Mouse (Mus musculus) forebrain, embryonic 13.5 days (tissue): ENCODE results near the gene Cdrt4. TPM values are rescaled to one million over a fixed set of nuclear protein-coding genes. Genes with fewer than 3 reads are reported as not detected.

ENCODE experiments used
- ATAC-seq: fragments of 200-750 bp; cut with Nextera tagmentation; 2 replicates; pipeline ENCODE4 v1.8.0; 2017
- H3K27ac ChIP-seq: fragments of 300-500 bp; sonication (generic); 2 replicates; pipeline ENCODE4 v1.5.1; 2015; ENCODE audit warnings: inconsistent platforms, mild to moderate bottlenecking, moderate library complexity
- H3K27me3 ChIP-seq: fragments of 300-500 bp; sonication (generic); 2 replicates; pipeline ENCODE4 v1.6.1; 2015; ENCODE audit warnings: mild to moderate bottlenecking, inconsistent platforms
- H3K36me3 ChIP-seq: fragments of 300-500 bp; sonication (generic); 2 replicates; pipeline ENCODE4 v1.6.1; 2015; ENCODE audit warnings: mild to moderate bottlenecking, inconsistent platforms; ENCODE audit not compliant: poor library complexity, severe bottlenecking
- H3K4me1 ChIP-seq: fragments of 300-500 bp; sonication (generic); 2 replicates; pipeline ENCODE4 v1.6.1; 2015; ENCODE audit warnings: inconsistent platforms
- H3K4me2 ChIP-seq: fragments of 300-500 bp; sonication (generic); 2 replicates; pipeline ENCODE4 v1.6.1; 2015; ENCODE audit warnings: inconsistent platforms, mild to moderate bottlenecking, moderate library complexity
- H3K4me3 ChIP-seq: fragments of 300-500 bp; sonication (generic); 2 replicates; pipeline ENCODE4 v1.5.1; 2015; ENCODE audit warnings: mild to moderate bottlenecking, inconsistent platforms
- H3K9ac ChIP-seq: fragments of 300-500 bp; sonication (generic); 2 replicates; pipeline ENCODE4 v1.6.1; 2015; ENCODE audit warnings: mild to moderate bottlenecking, inconsistent platforms
- H3K9me3 ChIP-seq: fragments of 300-500 bp; sonication (generic); replicated peaks from 2 replicates; pipeline ENCODE4 v1.6.1; 2016; ENCODE audit warnings: inconsistent platforms
- WGBS: fragments of 180-500 bp; shearing (Covaris S2); methylation state at CpG from one replicate; pipeline ENCODE4 v1.1.7; 2015; 5-methylcytosine and 5-hydroxymethylcytosine counted together
- polyA plus RNA-seq: library from polyadenylated mRNA; unstranded; fragments of >200 nt; fragmentation: Nextera tagmentation; extraction: Ambion mirVana; gene quantifications from 2 replicates; pipeline ENCODE4 v1.2.1, GENCODE M21; 2015

Cdrt4 gene
- polyA plus RNA-seq, 1 experiment from 2014 or later = not detected

DNA sequence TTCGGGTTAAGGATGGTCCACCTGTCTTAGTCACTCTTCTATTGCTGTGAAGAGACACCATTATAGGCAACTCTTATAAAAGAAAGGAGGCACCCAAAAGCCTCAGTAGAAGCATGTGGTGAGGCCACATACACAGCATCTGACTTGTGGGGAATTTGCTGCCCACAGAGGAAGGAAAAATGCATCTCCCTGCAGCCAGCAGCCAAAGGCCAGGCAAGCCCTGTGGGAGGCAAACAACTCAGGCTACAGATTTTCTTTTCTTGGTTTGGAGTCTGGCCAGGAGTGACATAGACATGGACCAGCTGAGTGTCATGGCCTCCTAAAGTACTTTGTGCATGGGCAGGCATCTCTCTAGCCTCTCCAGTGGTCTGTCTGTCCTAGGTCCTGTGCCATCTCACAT is 1.4 kb upstream of the Cdrt4 start:
- H3K9ac ChIP-seq = no peak overlapping the region
- 88% methylated on average over 1 of the region's 1 CpGs for WGBS

DNA sequence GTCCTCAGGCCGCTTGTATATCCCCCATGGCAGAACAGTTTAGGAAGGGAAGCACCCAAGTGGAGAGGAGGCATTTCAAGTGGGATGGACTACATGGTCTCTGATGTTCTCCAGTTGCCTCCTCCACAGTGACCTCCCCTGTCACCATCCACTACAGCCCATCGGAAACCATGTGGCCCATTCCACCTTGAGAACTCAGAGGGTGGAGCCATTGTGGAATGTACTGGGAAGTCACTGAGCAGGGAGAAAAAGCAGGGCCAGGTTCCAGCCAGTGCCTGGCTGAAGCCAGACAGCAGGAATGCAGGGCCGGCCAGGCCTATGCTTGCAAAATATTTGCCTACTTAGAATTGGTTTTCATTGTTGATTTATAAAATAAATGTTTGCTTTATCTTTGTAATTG is 3.8 kb downstream of the Cdrt4 start:
- Histone ChIP-seq H3K9me3 (no peaks in the 10 kb centered on the region), H3K27ac (no peak overlapping the region), H3K36me3 (no peaks in the 10 kb centered on the region), H3K9ac (no peak overlapping the region), H3K4me1 (no peaks in the 10 kb centered on the region), H3K4me3 (no peak overlapping the region), H3K4me2 (no peak overlapping the region), H3K27me3 (no peaks in the 10 kb centered on the region)
- ATAC-seq = no peak
- WGBS = 100% methylated on average over 2 of the region's 3 CpGs

More for the DNA sequence above, 1.4 kb upstream of the Cdrt4 start:
- H3K9me3 ChIP-seq = no peaks in the 10 kb centered on the region
- no peaks in the 10 kb centered on the region for H3K36me3 ChIP-seq
- no peaks in the 10 kb centered on the region for H3K27me3 ChIP-seq
- H3K4me1 ChIP-seq = no peaks in the 10 kb centered on the region
- H3K4me3 ChIP-seq = no peak overlapping the region
- ATAC-seq = no peak
- H3K4me2 ChIP-seq = no peak overlapping the region
- H3K27ac ChIP-seq = no peak overlapping the region

DNA sequence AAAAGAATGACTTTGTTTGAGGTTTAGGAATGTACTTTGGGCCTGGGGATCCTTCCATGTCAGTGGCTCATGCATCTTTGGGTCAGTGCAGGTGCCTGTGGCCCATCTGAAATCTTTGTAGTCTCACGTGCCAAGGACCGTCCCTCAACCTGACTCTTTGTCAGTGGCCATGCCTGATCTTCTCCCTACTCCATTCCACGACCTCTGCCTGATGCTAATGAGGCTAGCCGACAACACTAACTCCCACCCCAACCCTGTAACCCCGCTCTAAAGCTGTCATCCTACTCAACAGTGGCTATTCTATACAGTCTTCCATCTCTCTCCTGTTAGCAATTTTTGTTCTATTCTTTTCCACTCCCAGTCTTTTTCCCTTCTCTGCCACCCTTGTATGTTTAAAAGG is 4.2 kb downstream of the Cdrt4 start:
- H3K27ac ChIP-seq = no peak overlapping the region
- no peak overlapping the region for H3K4me3 ChIP-seq
- H3K4me2 ChIP-seq = no peak overlapping the region
- H3K4me1 ChIP-seq = no peaks in the 10 kb centered on the region
- WGBS = 85% methylated on average over 5 of the region's 5 CpGs
- no peak overlapping the region for H3K9ac ChIP-seq
- no peaks in the 10 kb centered on the region for H3K36me3 ChIP-seq
- H3K27me3 ChIP-seq = no peaks in the 10 kb centered on the region
- no peaks in the 10 kb centered on the region for H3K9me3 ChIP-seq
- no peak for ATAC-seq

DNA sequence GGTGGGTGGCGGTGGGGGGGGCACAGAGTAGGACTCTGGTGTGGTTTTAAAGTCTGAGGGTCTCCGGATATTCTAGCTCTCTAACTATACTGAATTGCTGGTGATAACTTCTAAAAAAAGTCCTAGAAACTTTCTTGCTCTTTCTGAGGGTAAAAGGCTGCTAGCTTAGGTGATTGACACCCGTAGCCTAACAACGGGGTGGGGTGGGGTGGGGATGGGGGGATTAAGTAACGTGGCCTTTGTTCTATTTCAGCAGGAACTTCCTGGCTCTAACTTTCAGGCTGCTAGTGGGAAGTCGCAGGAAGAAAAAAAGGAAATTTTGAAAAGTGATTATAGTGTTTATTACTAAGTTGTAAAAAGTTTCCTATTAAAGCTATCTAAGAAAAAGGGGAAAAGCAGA is 4.8 kb downstream of the Cdrt4 start:
- Histone ChIP-seq H3K9me3 (no peaks in the 10 kb centered on the region), H3K27ac (no peak overlapping the region), H3K27me3 (no peaks in the 10 kb centered on the region), H3K4me2 (no peak overlapping the region), H3K4me1 (no peaks in the 10 kb centered on the region), H3K36me3 (no peaks in the 10 kb centered on the region), H3K9ac (no peak overlapping the region), H3K4me3 (no peak overlapping the region)
- no peak for ATAC-seq
- 47% methylated on average over 6 of the region's 6 CpGs for WGBS

DNA sequence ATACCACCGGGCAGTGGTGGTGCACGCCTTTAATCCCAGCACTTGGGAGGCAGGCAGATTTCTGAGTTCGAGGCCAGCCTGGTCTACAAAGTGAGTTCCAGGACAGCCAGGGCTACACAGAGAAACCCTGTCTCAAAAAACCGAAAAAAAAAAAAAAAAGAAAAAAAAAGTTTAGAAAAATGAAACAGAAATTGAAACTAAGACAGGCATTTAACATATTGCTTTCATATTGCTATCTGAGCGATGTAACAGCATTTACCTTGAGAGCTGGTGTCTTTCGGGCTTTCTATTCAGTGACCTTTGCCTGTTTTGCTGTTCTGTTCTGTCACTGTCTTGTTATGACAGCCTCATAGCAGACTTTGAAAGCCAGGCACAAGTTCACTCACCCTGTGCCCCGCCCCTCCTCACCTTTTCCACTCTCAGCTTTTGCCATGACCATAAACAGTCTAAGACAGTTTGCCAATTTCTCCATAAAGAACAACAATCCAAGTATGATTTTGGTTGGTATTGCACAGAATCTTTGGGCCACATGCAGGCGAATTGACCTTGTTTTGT is 6.7 kb downstream of the Cdrt4 start:
- H3K36me3 ChIP-seq = no peaks in the 10 kb centered on the region
- 90% methylated on average over 8 of the region's 8 CpGs for whole genome bisulfite sequencing
- no peak overlapping the region for H3K9ac ChIP-seq
- no peak overlapping the region for H3K27ac ChIP-seq
- H3K9me3 ChIP-seq = no peaks in the 10 kb centered on the region
- H3K4me1 ChIP-seq = no peaks in the 10 kb centered on the region
- H3K4me2 ChIP-seq = no peak overlapping the region
- no peak overlapping the region for H3K4me3 ChIP-seq
- no peaks in the 10 kb centered on the region for H3K27me3 ChIP-seq
- ATAC-seq = no peak

DNA sequence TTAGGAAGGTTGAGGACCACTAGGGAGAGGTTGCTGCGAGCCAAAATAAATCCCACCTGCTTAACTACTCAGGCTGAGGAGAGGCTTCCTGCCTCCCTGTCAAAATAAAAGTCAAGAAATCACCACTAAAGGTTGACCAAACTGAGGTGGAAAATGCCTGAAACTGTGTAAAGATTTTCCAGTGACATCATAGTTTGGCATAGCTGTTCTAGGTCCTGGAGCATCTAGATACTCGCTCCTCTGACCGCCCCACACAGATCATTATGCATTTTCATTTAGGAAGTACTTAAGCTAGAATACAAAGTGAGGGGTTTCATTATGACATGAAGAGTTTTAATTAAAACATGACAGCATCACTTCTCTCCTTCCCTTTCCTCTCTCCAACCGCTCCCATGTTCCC is 12.3 kb downstream of the Cdrt4 start:
- Histone ChIP-seq H3K27me3 (peaks cover 4% of the 10 kb centered on the region; the same call in 1 of the 2 replicates), H3K36me3 (no peaks in the 10 kb centered on the region), H3K4me1 (peaks cover 16% of the 10 kb centered on the region), H3K4me3 (no peak overlapping the region), H3K9ac (no peak overlapping the region), H3K9me3 (no peaks in the 10 kb centered on the region), H3K4me2 (no peak overlapping the region), H3K27ac (no peak overlapping the region)
- no peak for ATAC-seq
- 80% methylated on average over 4 of the region's 4 CpGs for WGBS

DNA sequence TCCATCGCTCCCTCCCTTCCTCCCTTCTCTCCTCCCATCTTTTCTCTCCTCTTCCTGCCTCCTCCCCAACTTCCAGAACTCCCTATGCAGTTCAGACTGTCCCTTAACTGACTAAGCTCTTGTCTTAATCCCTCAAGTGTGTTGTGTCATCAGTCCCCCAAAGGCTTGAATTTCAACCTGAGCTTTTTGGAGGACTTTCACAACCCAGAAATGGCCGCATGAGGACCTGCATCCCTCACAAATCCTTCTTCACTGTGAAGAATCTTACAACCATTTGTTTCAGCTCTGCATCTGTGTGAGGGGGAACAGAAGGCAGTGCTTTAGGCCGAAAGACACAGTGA is 15.4 kb downstream of the Cdrt4 start:
- peaks cover 16% of the 10 kb centered on the region for H3K4me1 ChIP-seq
- peak overlapping the region; percentile 53 for H3K4me2 ChIP-seq
- H3K4me3 ChIP-seq = no peak overlapping the region
- peaks cover 4% of the 10 kb centered on the region; the same call in 1 of the 2 replicates for H3K27me3 ChIP-seq
- no peak for ATAC-seq
- WGBS = 50% methylated on average over 3 of the region's 3 CpGs
- no peaks in the 10 kb centered on the region for H3K36me3 ChIP-seq
- peak overlapping the region; percentile 52; the same call in 1 of the 2 replicates for H3K9ac ChIP-seq
- peak overlapping the region; percentile 69 for H3K27ac ChIP-seq
- no peaks in the 10 kb centered on the region for H3K9me3 ChIP-seq

DNA sequence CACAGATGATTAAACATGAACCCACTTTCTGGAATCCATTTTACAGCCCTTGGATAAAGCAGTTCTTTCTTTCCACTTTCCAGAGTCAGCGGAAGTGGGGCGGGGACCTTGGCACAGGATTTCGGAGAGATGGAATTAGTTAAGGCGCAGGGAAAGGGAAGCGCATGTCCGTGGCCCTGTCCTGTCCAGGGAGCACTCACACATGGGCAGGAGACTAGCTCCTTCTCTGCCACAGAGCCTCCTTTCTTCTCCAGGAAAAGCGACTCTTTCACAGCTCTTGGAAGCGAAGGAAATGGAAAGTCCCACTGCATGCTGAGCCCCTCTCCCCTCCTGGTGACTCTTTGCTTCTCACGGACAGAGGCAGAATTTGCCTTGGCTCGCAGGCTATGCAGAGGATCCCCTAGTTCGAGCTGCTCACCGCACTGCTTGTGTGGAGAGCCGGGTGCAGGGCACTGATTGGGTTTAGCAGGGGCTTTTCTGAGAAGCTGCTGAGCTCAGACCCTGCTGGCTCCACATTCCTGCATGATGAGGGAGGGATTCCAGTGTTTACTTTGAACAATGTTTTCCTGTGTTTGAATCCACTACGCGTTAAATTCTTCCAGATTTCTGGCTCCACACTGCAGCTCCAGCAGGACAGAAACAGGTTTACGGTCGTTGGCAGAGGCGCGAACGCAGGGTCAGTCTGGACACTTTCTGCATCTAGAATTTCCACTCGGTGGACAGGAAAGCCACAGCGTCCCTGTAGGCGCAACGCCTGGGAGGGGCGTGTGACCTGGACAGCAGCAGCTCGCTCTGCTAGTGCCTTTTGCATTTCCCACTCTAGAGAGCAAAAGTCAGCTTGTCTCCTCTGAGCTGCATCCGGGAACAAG is 16.0 kb downstream of the Cdrt4 start:
- Histone ChIP-seq H3K27ac (peak overlapping the region; percentile 69), H3K4me2 (peak overlapping the region; percentile 53), H3K9ac (peak overlapping the region; percentile 52; the same call in 1 of the 2 replicates), H3K4me1 (peaks cover 16% of the 10 kb centered on the region), H3K4me3 (peak overlapping the region; percentile 15), H3K36me3 (no peaks in the 10 kb centered on the region), H3K27me3 (peaks cover 4% of the 10 kb centered on the region; the same call in 1 of the 2 replicates), H3K9me3 (no peaks in the 10 kb centered on the region)
- ATAC-seq = peak; percentile 90
- WGBS = 5% methylated on average over 27 of the region's 27 CpGs

DNA sequence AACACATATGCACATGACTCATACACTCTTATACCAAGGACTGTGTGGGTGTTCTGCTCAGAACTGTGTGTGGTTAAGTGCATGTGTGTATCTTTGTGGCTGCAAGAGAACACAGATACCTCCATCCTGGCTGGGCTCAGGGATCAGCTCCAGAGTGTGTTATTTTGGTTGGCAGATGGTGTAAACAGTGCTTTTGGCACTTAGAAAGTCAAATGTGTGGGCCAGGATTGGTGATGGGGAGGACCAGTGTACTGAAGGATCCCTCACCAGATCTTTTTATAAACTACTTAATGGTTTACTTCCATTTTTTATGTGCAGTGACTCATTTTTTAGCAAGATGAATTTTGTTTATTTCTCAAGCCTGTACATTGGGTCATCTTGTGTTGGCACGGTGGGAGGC is 26.2 kb downstream of the Cdrt4 start:
- WGBS = 93% methylated on average over 1 of the region's 1 CpGs

DNA sequence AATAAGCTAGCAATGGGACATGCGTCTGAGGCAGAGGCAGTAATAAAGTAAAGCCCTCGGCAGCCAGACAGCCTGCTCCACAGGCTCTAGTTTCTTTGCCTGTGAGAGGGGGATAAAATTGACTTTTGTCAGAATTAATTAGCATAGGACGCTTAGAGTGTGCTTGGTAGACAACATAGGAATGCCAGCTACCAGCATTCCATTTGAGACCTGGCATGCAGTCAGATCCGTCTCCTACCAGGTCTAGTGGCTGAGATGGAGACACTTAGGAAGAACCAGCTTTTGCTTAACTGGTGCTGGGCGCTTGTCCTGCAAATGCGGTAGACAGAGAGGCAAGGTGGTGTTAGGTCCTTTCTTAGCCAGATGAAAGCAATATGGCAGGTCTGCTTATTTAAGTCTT is 27.9 kb downstream of the Cdrt4 start:
- no peaks in the 10 kb centered on the region for H3K36me3 ChIP-seq
- ATAC-seq = no peak
- H3K4me3 ChIP-seq = no peak overlapping the region
- H3K27ac ChIP-seq = no peak overlapping the region
- 80% methylated on average over 6 of the region's 6 CpGs for WGBS
- H3K27me3 ChIP-seq = no peaks in the 10 kb centered on the region
- H3K4me2 ChIP-seq = no peak overlapping the region
- peaks cover 9% of the 10 kb centered on the region for H3K4me1 ChIP-seq
- H3K9me3 ChIP-seq = no peaks in the 10 kb centered on the region
- H3K9ac ChIP-seq = no peak overlapping the region

More for the DNA sequence above, 26.2 kb downstream of the Cdrt4 start:
- H3K27ac ChIP-seq = no peak overlapping the region
- H3K4me3 ChIP-seq = no peak overlapping the region
- H3K4me1 ChIP-seq = no peaks in the 10 kb centered on the region
- H3K4me2 ChIP-seq = no peak overlapping the region
- H3K27me3 ChIP-seq = no peaks in the 10 kb centered on the region
- ATAC-seq = no peak
- no peak overlapping the region for H3K9ac ChIP-seq
- no peaks in the 10 kb centered on the region for H3K9me3 ChIP-seq
- H3K36me3 ChIP-seq = no peaks in the 10 kb centered on the region

DNA sequence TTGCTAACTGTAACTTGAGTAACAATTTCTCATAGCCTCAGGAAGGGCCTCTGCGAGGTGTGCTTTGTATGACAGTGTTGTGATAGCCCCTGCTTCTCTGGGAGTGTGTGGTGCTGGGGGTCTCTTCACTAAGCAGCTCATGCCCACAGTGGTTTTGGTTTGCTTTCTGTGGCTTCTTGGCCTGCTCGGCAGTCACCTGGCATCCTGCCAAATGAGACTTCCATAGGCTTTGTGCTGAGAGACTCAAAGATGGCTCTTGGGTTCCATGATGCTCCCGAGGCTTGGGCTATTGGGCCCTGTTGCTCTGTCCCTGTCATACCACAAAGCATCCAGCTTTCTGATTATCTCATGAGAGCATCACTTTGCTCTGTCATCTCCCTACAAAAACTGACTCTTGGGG is 30.7 kb downstream of the Cdrt4 start:
- no peaks in the 10 kb centered on the region for H3K27me3 ChIP-seq
- no peak overlapping the region for H3K9ac ChIP-seq
- peaks cover 21% of the 10 kb centered on the region for H3K4me1 ChIP-seq
- H3K27ac ChIP-seq = no peak overlapping the region
- WGBS = 78% methylated on average over 3 of the region's 3 CpGs
- no peak for ATAC-seq
- no peaks in the 10 kb centered on the region for H3K9me3 ChIP-seq
- no peaks in the 10 kb centered on the region for H3K36me3 ChIP-seq
- no peak overlapping the region for H3K4me2 ChIP-seq
- H3K4me3 ChIP-seq = no peak overlapping the region

DNA sequence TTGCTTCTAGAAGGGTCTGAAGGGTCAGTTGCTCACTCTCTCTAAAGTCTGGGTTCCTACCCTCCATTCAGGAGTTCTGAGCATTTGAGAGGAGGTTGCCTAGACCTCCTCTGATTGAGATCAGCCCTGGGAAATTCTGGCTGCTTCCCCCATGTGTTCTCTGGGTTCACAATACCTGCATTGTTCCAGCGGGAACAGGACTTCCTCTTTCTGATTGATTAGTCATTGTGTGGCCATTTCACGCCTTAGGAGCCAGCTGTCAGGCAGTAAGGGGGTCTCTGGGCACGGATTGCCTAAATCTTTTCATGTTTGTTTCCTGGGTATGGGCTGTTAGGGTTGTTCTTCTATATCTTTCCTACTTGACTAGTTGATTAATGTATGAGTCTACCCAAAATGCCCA is 32.8 kb downstream of the Cdrt4 start:
- Histone ChIP-seq H3K9me3 (no peaks in the 10 kb centered on the region), H3K4me2 (no peak overlapping the region), H3K9ac (no peak overlapping the region), H3K36me3 (no peaks in the 10 kb centered on the region), H3K4me3 (no peak overlapping the region), H3K27ac (no peak overlapping the region), H3K27me3 (no peaks in the 10 kb centered on the region), H3K4me1 (peaks cover 21% of the 10 kb centered on the region)
- 2% methylated on average over 3 of the region's 3 CpGs for WGBS
- ATAC-seq = no peak
